Mouse (Mus musculus) heart, embryonic 16.5 days (tissue): ENCODE measurements around the gene Zar1l. TPM values are rescaled to one million over a fixed set of nuclear protein-coding genes. Genes with fewer than 3 reads are reported as not detected.

Experiments used
- ATAC-seq: fragments of 200-750 bp; cut with Nextera tagmentation; replicated peaks from 2 replicates; pipeline ENCODE4 v1.8.0; 2017; ENCODE audit warnings: moderate number of reproducible peaks; ENCODE audit not compliant: insufficient read depth, low FRiP score; ENCODE audit errors: extremely low read depth
- H3K27ac ChIP-seq: fragments of 300-500 bp; sonication (generic); 2 replicates; pipeline ENCODE4 v1.5.1; 2014; ENCODE audit warnings: mild to moderate bottlenecking, low read length, control low read depth, moderate library complexity
- H3K27me3 ChIP-seq: fragments of 300-500 bp; sonication (generic); 2 replicates; pipeline ENCODE4 v1.6.1; 2014; ENCODE audit warnings: low read length, mixed read lengths; ENCODE audit not compliant: control insufficient read depth, insufficient read depth
- H3K36me3 ChIP-seq: fragments of 300-500 bp; sonication (generic); 2 replicates; pipeline ENCODE4 v1.6.1; 2014; ENCODE audit not compliant: control insufficient read depth, insufficient read depth
- H3K4me1 ChIP-seq: fragments of 300-500 bp; sonication (generic); 2 replicates; pipeline ENCODE4 v1.6.1; 2014; ENCODE audit warnings: low read length, mixed read lengths; ENCODE audit not compliant: control insufficient read depth, insufficient read depth
- H3K4me2 ChIP-seq: fragments of 300-500 bp; sonication (generic); 2 replicates; pipeline ENCODE4 v1.6.1; 2014; ENCODE audit warnings: low read depth, mild to moderate bottlenecking, control low read depth, low read length
- H3K4me3 ChIP-seq: fragments of 300-500 bp; sonication (generic); 2 replicates; pipeline ENCODE4 v1.5.1; 2014; ENCODE audit warnings: mild to moderate bottlenecking, control low read depth, low read length
- H3K9ac ChIP-seq: fragments of 300-500 bp; sonication (generic); 2 replicates; pipeline ENCODE4 v1.6.1; 2014; ENCODE audit warnings: low read length, control low read depth
- H3K9me3 ChIP-seq: fragments of 300-500 bp; sonication (generic); replicated peaks from 2 replicates; pipeline ENCODE4 v1.6.1; 2016; ENCODE audit warnings: low read length; ENCODE audit not compliant: control insufficient read depth
- WGBS: fragments of 180-500 bp; shearing (Covaris S2); extraction: QIAGEN DNeasy Blood & Tissue Kit; methylation state at CpG from one replicate; pipeline ENCODE4 v1.1.7; 2014; 5-methylcytosine and 5-hydroxymethylcytosine counted together
- polyA plus RNA-seq: library from polyadenylated mRNA; unstranded; fragments of >200 nt; fragmentation: Nextera tagmentation; extraction: Ambion mirVana; gene quantifications from 2 replicates; pipeline ENCODE4 v1.2.1, GENCODE M21; 2015

Zar1l gene
- polyA plus RNA-seq, 1 experiment from 2014 or later, result not detected

GRCm38 (mm10) chr5:150465218-150465617 lies 52.7 kb downstream of the Zar1l start:
- H3K4me2 ChIP-seq, result no peak overlapping the region
- H3K27me3 ChIP-seq, result no peaks in the 10 kb centered on the region
- no peak overlapping the region for H3K4me3 ChIP-seq
- ATAC-seq, result no peak
- H3K27ac ChIP-seq, result peak overlapping the region; percentile 58
- peaks cover 22% of the 10 kb centered on the region for H3K36me3 ChIP-seq
- H3K9ac ChIP-seq, result no peak overlapping the region
- H3K9me3 ChIP-seq, result no peaks in the 10 kb centered on the region; the same call in 1 of the 2 replicates
- H3K4me1 ChIP-seq, result peaks cover 10% of the 10 kb centered on the region
- WGBS, result 60% methylated on average over 6 of the region's 6 CpGs

GRCm38 (mm10) chr5:150464721-150465120 lies 53.2 kb downstream of the Zar1l start:
- H3K36me3 ChIP-seq, result peaks cover 24% of the 10 kb centered on the region
- 59% methylated on average over 3 of the region's 3 CpGs for WGBS
- H3K4me1 ChIP-seq, result peaks cover 10% of the 10 kb centered on the region
- H3K9ac ChIP-seq, result no peak overlapping the region
- H3K9me3 ChIP-seq, result peaks cover 2% of the 10 kb centered on the region; the same call in 1 of the 2 replicates
- no peak for ATAC-seq
- H3K4me2 ChIP-seq, result no peak overlapping the region
- no peaks in the 10 kb centered on the region for H3K27me3 ChIP-seq
- no peak overlapping the region for H3K4me3 ChIP-seq
- H3K27ac ChIP-seq, result no peak overlapping the region; the same call in 1 of the 2 replicates

GRCm38 (mm10) chr5:150459801-150460200 lies 58.2 kb downstream of the Zar1l start:
- Histone ChIP-seq H3K4me2 (no peak overlapping the region), H3K9me3 (peaks cover 2% of the 10 kb centered on the region; the same call in 1 of the 2 replicates), H3K4me1 (no peaks in the 10 kb centered on the region), H3K4me3 (no peak overlapping the region), H3K27me3 (no peaks in the 10 kb centered on the region), H3K36me3 (peaks cover 42% of the 10 kb centered on the region), H3K27ac (no peak overlapping the region), H3K9ac (no peak overlapping the region)
- no peak for ATAC-seq
- WGBS, result 81% methylated on average over 4 of the region's 4 CpGs

GRCm38 (mm10) chr5:150457904-150458739 lies 59.8 kb downstream of the Zar1l start:
- 58% methylated on average over 17 of the region's 17 CpGs for WGBS
- H3K4me3 ChIP-seq, result 0 out of 2 replicates have a peak overlapping the region, but pooled peaks have one; percentile 7
- no peak for ATAC-seq
- no peaks in the 10 kb centered on the region for H3K27me3 ChIP-seq
- H3K27ac ChIP-seq, result peak overlapping the region; percentile 66
- no peaks in the 10 kb centered on the region for H3K4me1 ChIP-seq
- H3K36me3 ChIP-seq, result peaks cover 49% of the 10 kb centered on the region
- H3K9ac ChIP-seq, result 0 out of 2 replicates have a peak overlapping the region, but pooled peaks have one; percentile 13
- H3K9me3 ChIP-seq, result peaks cover 6% of the 10 kb centered on the region; the same call in 1 of the 2 replicates
- peak overlapping the region; percentile 43 for H3K4me2 ChIP-seq

- 69% methylated on average over 17 of the region's 17 CpGs for WGBS
- Histone ChIP-seq H3K36me3 (peaks cover 57% of the 10 kb centered on the region), H3K27me3 (no peaks in the 10 kb centered on the region), H3K4me2 (peak overlapping the region; percentile 43), H3K4me3 (0 out of 2 replicates have a peak overlapping the region, but pooled peaks have one; percentile 7), H3K27ac (peak overlapping the region; percentile 66), H3K4me1 (no peaks in the 10 kb centered on the region), H3K9me3 (peaks cover 10% of the 10 kb centered on the region), H3K9ac (0 out of 2 replicates have a peak overlapping the region, but pooled peaks have one; percentile 13)
- no peak for ATAC-seq
Measured at GRCm38 (mm10) chr5:150457165-150457903, 60.6 kb downstream of the Zar1l start.

Other genes starting within 250 kb of the Zar1l start
- gene Brca2, start 4.5 kb upstream of the Zar1l start, polyA plus RNA-seq, result 13.8 and 15.1 TPM in 2 replicates
- gene N4bp2l1, start 79.0 kb upstream of the Zar1l start, polyA plus RNA-seq, result 5.4 and 9.6 TPM in 2 replicates
- gene N4bp2l2, start 148.0 kb upstream of the Zar1l start, polyA plus RNA-seq, result 26.8 and 27.5 TPM in 2 replicates
- gene Pds5b, start 155.6 kb upstream of the Zar1l start, polyA plus RNA-seq, result 20.7 and 25.0 TPM in 2 replicates